17 mouse cellular contexts compared by ENCODE assay signal in genomic region chr2:125438381-125438780, GRCm38 (mm10).
"Had no signal": no experiment of that assay in that cellular context is flagged by ENCODE, and none has a peak within 500 bp of the region (broad histone marks: within the 10 kb centered on the region; RNA-seq: fewer than 3 reads in every experiment).

No protein-coding gene starts in this region.

- DNase-seq: lung, adult 18-20 months; lung, embryonic 14.5 days; lung, postnatal 10 days; lung, postnatal 4 days; midbrain, embryonic 14.5 days; right cerebral cortex, postnatal 14 days; thymus, adult 2 months; thymus, postnatal 25 days; thymus, postnatal 4 days had no signal

- H3K36me3 ChIP-seq: midbrain, embryonic 12.5 days; neural tube, embryonic 13.5 days; stomach, embryonic 15.5 days had no signal

- H3K4me2 ChIP-seq: lung, embryonic 14.5 days; midbrain, embryonic 12.5 days; neural tube, embryonic 13.5 days; stomach, embryonic 15.5 days had no signal

- ATAC-seq: midbrain, embryonic 16.5 days had no signal

- H3K9ac ChIP-seq: liver, embryonic 14.5 days; lung, embryonic 14.5 days; midbrain, embryonic 12.5 days; neural tube, embryonic 13.5 days; stomach, embryonic 15.5 days had no signal

- H3K4me1 ChIP-seq: midbrain, embryonic 12.5 days; neural tube, embryonic 13.5 days; stomach, embryonic 15.5 days had no signal

- H3K4me3 ChIP-seq: megakaryocyte, embryonic 14.5 days; midbrain, embryonic 12.5 days; myocyte; neural tube, embryonic 13.5 days; stomach, embryonic 15.5 days had no signal

- H3K27me3 ChIP-seq: midbrain, embryonic 12.5 days; neural tube, embryonic 13.5 days; stomach, embryonic 15.5 days had no signal

- H3K9me3 ChIP-seq: midbrain, embryonic 12.5 days; neural tube, embryonic 13.5 days; stomach, embryonic 15.5 days had no signal

- H3K27ac ChIP-seq: liver, embryonic 14.5 days; midbrain, embryonic 12.5 days; neural tube, embryonic 13.5 days; stomach, embryonic 15.5 days; stomach, postnatal 0 days had no signal
